Mouse (Mus musculus) neural tube, embryonic 14.5 days (tissue): ENCODE data around the gene Eme2. TPM values are rescaled to one million over a fixed set of nuclear protein-coding genes. Genes with fewer than 3 reads are reported as not detected.

Experiments
- polyA plus RNA-seq: library from polyadenylated mRNA; unstranded; fragments of >200 nt; fragmentation: Nextera tagmentation; extraction: Ambion mirVana; gene quantifications from 2 replicates; pipeline ENCODE4 v1.2.1, GENCODE M21; 2014

The Eme2 gene
- polyA plus RNA-seq, 1 experiment from 2014 or later, result 21.4 TPM

Other genes with a start within 250 kb of the Eme2 start
- 49.3 and 52.6 TPM in 2 replicates for gene Slc9a3r2, start 244.8 kb downstream of the Eme2 start, polyA plus RNA-seq
- not detected in 2 replicates for gene Npw, start 236.6 kb downstream of the Eme2 start, polyA plus RNA-seq
- gene Zfp598, start 225.4 kb downstream of the Eme2 start, polyA plus RNA-seq, result 22.6 and 24.5 TPM in 2 replicates
- 154 and 196 TPM in 2 replicates for gene Syngr3, start 205.1 kb downstream of the Eme2 start, polyA plus RNA-seq
- gene Gfer, start 198.9 kb downstream of the Eme2 start, polyA plus RNA-seq, result 37.0 and 40.1 TPM in 2 replicates
- gene Noxo1, start 198.9 kb downstream of the Eme2 start, polyA plus RNA-seq, result 1.3 and 3.3 TPM in 2 replicates
- 59.9 and 70.1 TPM in 2 replicates for gene Tbl3, start 187.4 kb downstream of the Eme2 start, polyA plus RNA-seq
- gene Rnf151, start 177.0 kb downstream of the Eme2 start, polyA plus RNA-seq, result not detected in 2 replicates
- 742 and 744 TPM in 2 replicates for gene Rps2, start 177.0 kb downstream of the Eme2 start, polyA plus RNA-seq
- 296 and 349 TPM in 2 replicates for gene Ndufb10, start 170.6 kb downstream of the Eme2 start, polyA plus RNA-seq
- 0.20 TPM in 1 of 2 replicates, not detected in the other for gene Rpl3l, start 167.3 kb downstream of the Eme2 start, polyA plus RNA-seq
- gene Msrb1, start 158.4 kb downstream of the Eme2 start, polyA plus RNA-seq, result 21.5 and 27.7 TPM in 2 replicates
- gene Hs3st6, start 142.1 kb downstream of the Eme2 start, polyA plus RNA-seq, result 0.48 TPM in 1 of 2 replicates, not detected in the other
- gene Meiob, start 90.8 kb downstream of the Eme2 start, polyA plus RNA-seq, result not detected in 2 replicates
- 69.1 and 77.2 TPM in 2 replicates for gene Hagh, start 54.9 kb downstream of the Eme2 start, polyA plus RNA-seq
- 24.4 and 27.6 TPM in 2 replicates for gene Fahd1, start 44.7 kb downstream of the Eme2 start, polyA plus RNA-seq
- gene Igfals, start 29.1 kb downstream of the Eme2 start, polyA plus RNA-seq, result not detected in 2 replicates
- gene Nubp2, start 8.7 kb downstream of the Eme2 start, polyA plus RNA-seq, result 69.2 and 75.7 TPM in 2 replicates
- gene Spsb3, start 8.4 kb downstream of the Eme2 start, polyA plus RNA-seq, result 74.5 and 83.8 TPM in 2 replicates
- gene Mrps34, start within 50 bp of the Eme2 start, polyA plus RNA-seq, result 85.5 and 86.4 TPM in 2 replicates
- 98.0 and 115 TPM in 2 replicates for gene Nme3, start 1.4 kb upstream of the Eme2 start, polyA plus RNA-seq
- 88.5 and 93.4 TPM in 2 replicates for gene Mapk8ip3, start 41.9 kb upstream of the Eme2 start, polyA plus RNA-seq
- 50.0 and 59.8 TPM in 2 replicates for gene Jpt2, start 65.6 kb upstream of the Eme2 start, polyA plus RNA-seq
- 9.2 and 10.1 TPM in 2 replicates for gene Cramp1l, start 120.7 kb upstream of the Eme2 start, polyA plus RNA-seq
- gene Ift140, start 121.0 kb upstream of the Eme2 start, polyA plus RNA-seq, result 18.5 and 21.9 TPM in 2 replicates
- gene Tmem204, start 188.5 kb upstream of the Eme2 start, polyA plus RNA-seq, result 8.1 and 11.5 TPM in 2 replicates
- gene Telo2, start 220.9 kb upstream of the Eme2 start, polyA plus RNA-seq, result 46.4 and 51.6 TPM in 2 replicates
- gene Ptx4, start 225.7 kb upstream of the Eme2 start, polyA plus RNA-seq, result not detected in 2 replicates
- 26.3 and 26.7 TPM in 2 replicates for gene Clcn7, start 238.3 kb upstream of the Eme2 start, polyA plus RNA-seq